Mouse (Mus musculus) forebrain, embryonic 11.5 days (tissue): Measurements from ENCODE around the gene Slc10a7. TPM values are rescaled to one million over a fixed set of nuclear protein-coding genes. Genes with fewer than 3 reads are reported as not detected.

ENCODE experiments used
- polyA plus RNA-seq: library from polyadenylated mRNA; unstranded; fragments of >200 nt; fragmentation: Nextera tagmentation; extraction: Ambion mirVana; gene quantifications from 2 replicates; pipeline ENCODE4 v1.2.1, GENCODE M21; 2014

Slc10a7 gene
- polyA plus RNA-seq, 1 experiment from 2014 or later = 8.5 TPM

Other genes starting within 250 kb of the Slc10a7 start
- gene Pou4f2, start 72.7 kb upstream of the Slc10a7 start, polyA plus RNA-seq = not detected in 2 replicates
- 393 and 411 TPM in 2 replicates for gene Rbmxl1, start 448 bp upstream of the Slc10a7 start, polyA plus RNA-seq